Mouse (Mus musculus): Measurements from ENCODE around the gene Tecpr2. TPM values are rescaled to one million over a fixed set of nuclear protein-coding genes. Genes with fewer than 3 reads are reported as not detected.

Gene Tecpr2
- polyA plus RNA-seq, 1 experiment from 2014 or later: 3.8 TPM

DNA sequence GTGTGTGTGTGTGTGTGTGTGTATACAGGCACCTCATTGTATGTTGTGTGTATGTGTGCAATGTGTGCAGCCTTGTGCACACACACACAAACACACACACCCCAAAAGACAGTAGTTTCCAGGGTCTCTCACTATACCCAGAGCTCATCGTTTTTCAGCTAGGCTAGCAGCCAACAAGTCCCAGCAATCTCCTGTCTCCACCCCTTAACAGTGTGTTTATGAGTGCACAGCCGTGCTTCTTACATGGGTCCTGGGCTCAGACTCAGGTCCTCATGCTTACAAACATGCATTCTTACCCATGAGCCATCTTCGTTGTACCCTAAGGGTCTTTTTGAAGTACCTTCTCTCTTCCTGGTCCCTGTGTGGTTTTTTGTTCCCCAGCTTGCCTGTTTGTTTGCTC is 76.4 kb downstream of the Tecpr2 start:
- DNase-seq (ENCODE audit: low spot score) (no peak), ATAC-seq (no peak)
- no peaks in the 10 kb centered on the region for H3K9me3 ChIP-seq (replicated peaks; ENCODE audit: control insufficient read depth, low read length)
- H3K4me2 ChIP-seq (ENCODE audit: low read length): no peak overlapping the region
- 82% methylated on average over 3 of the region's 3 CpGs for WGBS
- H3K36me3 ChIP-seq (ENCODE audit: control insufficient read depth, insufficient read depth, low read length): peaks cover 30% of the 10 kb centered on the region
- no peaks in the 10 kb centered on the region for H3K27me3 ChIP-seq (replicated peaks; ENCODE audit: control insufficient read depth, insufficient read depth, low read length)
- no peaks in the 10 kb centered on the region for H3K4me1 ChIP-seq (ENCODE audit: control insufficient read depth, insufficient read depth, low read length)
- no peak overlapping the region for H3K27ac ChIP-seq (ENCODE audit: low read depth, low read length)
- H3K4me3 ChIP-seq (ENCODE audit: low read depth, low read length): no peak overlapping the region
- no peak overlapping the region for H3K9ac ChIP-seq (ENCODE audit: low read length)

DNA sequence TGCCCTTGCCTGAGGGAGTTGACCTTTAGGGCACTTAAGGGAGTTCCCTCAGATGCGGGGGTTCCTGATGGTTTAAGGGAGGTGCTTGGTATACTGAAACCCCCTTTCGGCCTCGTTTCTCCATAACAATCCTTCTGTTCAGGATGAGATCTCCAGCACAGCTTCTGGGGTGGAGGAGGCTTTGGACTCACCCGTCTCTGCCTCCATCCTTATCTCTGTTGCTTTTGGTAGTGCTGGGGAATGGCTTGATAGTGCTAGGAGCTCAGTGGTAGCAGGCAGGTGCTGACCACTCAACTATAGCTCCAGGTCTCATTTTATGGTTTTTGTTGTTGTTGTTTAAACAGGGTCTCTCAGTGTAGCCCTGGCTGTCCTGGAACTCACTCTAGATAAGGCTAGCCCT is 77.0 kb downstream of the Tecpr2 start:
- Histone ChIP-seq H3K36me3 (ENCODE audit: control insufficient read depth, insufficient read depth, low read length) (peaks cover 36% of the 10 kb centered on the region), H3K4me1 (ENCODE audit: control insufficient read depth, insufficient read depth, low read length) (no peaks in the 10 kb centered on the region), H3K9me3 (replicated peaks; ENCODE audit: control insufficient read depth, low read length) (no peaks in the 10 kb centered on the region), H3K4me3 (ENCODE audit: low read depth, low read length) (no peak overlapping the region), H3K27me3 (replicated peaks; ENCODE audit: control insufficient read depth, insufficient read depth, low read length) (no peaks in the 10 kb centered on the region), H3K4me2 (ENCODE audit: low read length) (no peak overlapping the region), H3K9ac (ENCODE audit: low read length) (no peak overlapping the region), H3K27ac (ENCODE audit: low read depth, low read length) (no peak overlapping the region)
- DNase-seq (ENCODE audit: low spot score): no peak
- ATAC-seq: no peak
- 92% methylated on average over 4 of the region's 4 CpGs for WGBS

DNA sequence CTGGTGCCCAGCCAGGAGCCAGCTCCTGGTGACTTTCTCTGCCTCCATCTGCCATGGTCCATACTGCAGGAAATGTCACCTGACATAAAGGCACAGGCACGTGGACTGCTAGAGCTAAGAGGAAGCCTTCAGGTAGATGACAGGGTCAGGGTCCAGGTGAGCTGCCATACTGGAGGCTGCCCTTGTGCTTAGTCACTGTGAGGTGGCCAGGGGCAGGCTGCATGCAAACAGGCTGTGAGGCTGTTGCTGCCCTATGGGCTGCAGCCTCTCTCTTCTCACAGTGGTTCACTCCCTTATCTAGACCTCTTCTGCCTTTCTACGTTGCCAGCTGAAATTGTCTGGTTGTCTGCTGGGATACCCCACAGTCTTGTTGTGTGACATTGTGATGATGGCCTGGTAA is 78.1 kb downstream of the Tecpr2 start:
- H3K4me3 ChIP-seq (ENCODE audit: low read depth, low read length): no peak overlapping the region
- no peaks in the 10 kb centered on the region for H3K4me1 ChIP-seq (ENCODE audit: control insufficient read depth, insufficient read depth, low read length)
- no peaks in the 10 kb centered on the region for H3K9me3 ChIP-seq (replicated peaks; ENCODE audit: control insufficient read depth, low read length)
- H3K4me2 ChIP-seq (ENCODE audit: low read length): no peak overlapping the region
- 91% methylated on average over 2 of the region's 2 CpGs for WGBS
- DNase-seq (ENCODE audit: low spot score) (no peak), ATAC-seq (no peak)
- H3K27me3 ChIP-seq (replicated peaks; ENCODE audit: control insufficient read depth, insufficient read depth, low read length): no peaks in the 10 kb centered on the region
- H3K27ac ChIP-seq (ENCODE audit: low read depth, low read length): no peak overlapping the region
- H3K36me3 ChIP-seq (ENCODE audit: control insufficient read depth, insufficient read depth, low read length): peaks cover 36% of the 10 kb centered on the region
- H3K9ac ChIP-seq (ENCODE audit: low read length): no peak overlapping the region

DNA sequence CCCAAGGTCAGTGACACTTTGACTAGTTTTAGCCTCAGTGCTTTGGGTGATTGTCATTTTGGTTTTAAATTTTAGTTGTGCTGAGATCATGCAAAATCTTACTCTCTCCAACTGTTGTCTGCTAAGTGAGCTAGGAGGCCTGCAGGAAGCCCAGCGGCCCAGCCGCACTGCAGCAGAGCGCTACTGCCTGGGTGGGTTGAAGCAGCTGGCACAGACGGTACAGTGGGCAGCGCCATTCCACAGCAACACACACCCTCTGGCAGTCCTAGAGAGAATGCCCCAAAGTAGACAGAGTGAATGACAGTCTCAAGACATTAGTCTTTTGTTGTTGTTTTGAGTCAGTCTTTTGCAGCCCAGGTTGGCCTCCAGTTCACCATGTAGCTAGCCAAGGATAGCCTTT is 81.3 kb downstream of the Tecpr2 start:
- no peak overlapping the region for H3K27ac ChIP-seq (ENCODE audit: low read depth, low read length)
- peaks cover 50% of the 10 kb centered on the region for H3K36me3 ChIP-seq (ENCODE audit: control insufficient read depth, insufficient read depth, low read length)
- DNase-seq (ENCODE audit: low spot score) (no peak), ATAC-seq (no peak)
- WGBS: 89% methylated on average over 5 of the region's 5 CpGs
- no peaks in the 10 kb centered on the region for H3K4me1 ChIP-seq (ENCODE audit: control insufficient read depth, insufficient read depth, low read length)
- no peak overlapping the region for H3K9ac ChIP-seq (ENCODE audit: low read length)
- H3K9me3 ChIP-seq (replicated peaks; ENCODE audit: control insufficient read depth, low read length): no peaks in the 10 kb centered on the region
- no peaks in the 10 kb centered on the region for H3K27me3 ChIP-seq (replicated peaks; ENCODE audit: control insufficient read depth, insufficient read depth, low read length)
- no peak overlapping the region for H3K4me2 ChIP-seq (ENCODE audit: low read length)
- H3K4me3 ChIP-seq (ENCODE audit: low read depth, low read length): no peak overlapping the region

DNA sequence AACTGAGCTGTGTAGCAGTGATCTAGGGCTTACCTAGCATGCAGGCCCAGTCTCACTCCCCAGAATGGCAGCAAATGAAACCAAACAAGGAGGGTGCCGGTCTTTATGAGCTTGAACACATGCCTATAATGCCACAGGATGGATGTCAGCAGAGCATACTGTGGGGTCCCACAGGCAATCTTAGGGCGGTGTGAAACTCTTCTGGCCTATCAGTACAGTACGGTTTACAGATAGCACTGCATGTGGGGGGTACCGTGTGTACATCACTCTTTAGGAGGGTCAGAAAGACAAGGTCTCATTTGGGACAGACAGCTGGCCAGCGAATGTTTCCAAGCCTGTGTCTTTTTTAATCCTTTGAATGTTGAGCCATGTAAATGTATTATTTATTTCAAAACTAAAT is 82.9 kb downstream of the Tecpr2 start:
- 96% methylated on average over 5 of the region's 5 CpGs for WGBS

DNA sequence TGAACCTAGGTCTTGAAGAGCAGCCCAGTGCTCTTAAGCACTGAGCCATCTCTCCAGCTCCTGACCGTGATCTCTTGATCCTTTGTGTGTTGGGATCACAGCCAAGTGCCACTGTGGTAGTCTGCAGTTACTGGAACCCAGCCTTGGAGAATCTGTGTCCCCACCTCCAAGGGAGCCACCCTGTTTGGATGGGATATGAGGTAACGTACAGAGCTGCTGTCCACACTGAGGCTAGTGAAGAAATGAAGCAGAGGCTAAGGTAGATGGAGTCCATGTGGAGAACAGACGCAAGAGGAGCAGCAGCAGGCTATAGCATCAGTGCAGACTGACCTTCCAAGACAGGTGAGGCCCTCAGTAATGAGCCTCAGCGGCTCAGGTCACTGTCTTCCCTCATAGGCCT is 84.8 kb downstream of the Tecpr2 start:
- ATAC-seq (no peak), DNase-seq (ENCODE audit: low spot score) (no peak)
- H3K4me3 ChIP-seq (ENCODE audit: low read depth, low read length): no peak overlapping the region
- WGBS: 93% methylated on average over 4 of the region's 4 CpGs
- H3K27ac ChIP-seq (ENCODE audit: low read depth, low read length): no peak overlapping the region
- H3K27me3 ChIP-seq (replicated peaks; ENCODE audit: control insufficient read depth, insufficient read depth, low read length): no peaks in the 10 kb centered on the region
- H3K36me3 ChIP-seq (ENCODE audit: control insufficient read depth, insufficient read depth, low read length): peaks cover 43% of the 10 kb centered on the region
- peaks cover 5% of the 10 kb centered on the region; the same call in 1 of the 2 replicates for H3K4me1 ChIP-seq (ENCODE audit: control insufficient read depth, insufficient read depth, low read length)
- H3K9me3 ChIP-seq (replicated peaks; ENCODE audit: control insufficient read depth, low read length): no peaks in the 10 kb centered on the region
- H3K4me2 ChIP-seq (ENCODE audit: low read length): no peak overlapping the region
- H3K9ac ChIP-seq (ENCODE audit: low read length): no peak overlapping the region

More for the DNA sequence above, 82.9 kb downstream of the Tecpr2 start:
- ATAC-seq: no peak
- peaks cover 54% of the 10 kb centered on the region for H3K36me3 ChIP-seq (ENCODE audit: control insufficient read depth, insufficient read depth, low read length)
- H3K9me3 ChIP-seq (replicated peaks; ENCODE audit: control insufficient read depth, low read length): no peaks in the 10 kb centered on the region
- no peak overlapping the region for H3K27ac ChIP-seq (ENCODE audit: low read depth, low read length)
- no peak overlapping the region for H3K4me2 ChIP-seq (ENCODE audit: low read length)
- H3K9ac ChIP-seq (ENCODE audit: low read length): no peak overlapping the region
- no peak overlapping the region for H3K4me3 ChIP-seq (ENCODE audit: low read depth, low read length)
- H3K27me3 ChIP-seq (replicated peaks; ENCODE audit: control insufficient read depth, insufficient read depth, low read length): no peaks in the 10 kb centered on the region
- no peaks in the 10 kb centered on the region for H3K4me1 ChIP-seq (ENCODE audit: control insufficient read depth, insufficient read depth, low read length)
- no peak for DNase-seq (ENCODE audit: low spot score)

DNA sequence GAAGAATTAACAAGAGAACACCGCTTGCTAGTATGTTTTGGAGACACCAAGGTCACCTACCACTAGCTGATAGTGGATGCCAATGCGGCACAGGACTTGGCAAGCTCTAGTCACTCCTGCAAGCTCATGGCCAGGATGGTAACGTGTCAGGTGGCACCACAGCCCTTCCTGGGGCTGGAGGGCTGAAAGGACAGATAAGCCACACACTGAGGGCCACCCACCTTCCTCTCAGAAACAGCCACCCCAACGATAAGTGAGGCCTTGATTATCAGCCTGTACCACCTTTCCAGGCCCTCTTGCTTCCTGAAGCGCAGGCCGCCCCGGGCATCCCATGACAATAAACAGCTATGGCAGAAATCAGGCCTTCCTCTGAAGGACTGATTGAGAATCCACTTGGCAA is 85.2 kb downstream of the Tecpr2 start:
- Histone ChIP-seq H3K9me3 (replicated peaks; ENCODE audit: control insufficient read depth, low read length) (no peaks in the 10 kb centered on the region), H3K4me1 (ENCODE audit: control insufficient read depth, insufficient read depth, low read length) (peaks cover 6% of the 10 kb centered on the region; the same call in 1 of the 2 replicates), H3K9ac (ENCODE audit: low read length) (no peak overlapping the region), H3K27ac (ENCODE audit: low read depth, low read length) (no peak overlapping the region), H3K36me3 (ENCODE audit: control insufficient read depth, insufficient read depth, low read length) (peaks cover 38% of the 10 kb centered on the region), H3K27me3 (replicated peaks; ENCODE audit: control insufficient read depth, insufficient read depth, low read length) (no peaks in the 10 kb centered on the region), H3K4me3 (ENCODE audit: low read depth, low read length) (no peak overlapping the region), H3K4me2 (ENCODE audit: low read length) (no peak overlapping the region)
- 90% methylated on average over 7 of the region's 7 CpGs for WGBS
- ATAC-seq: no peak
- no peak for DNase-seq (ENCODE audit: low spot score)

DNA sequence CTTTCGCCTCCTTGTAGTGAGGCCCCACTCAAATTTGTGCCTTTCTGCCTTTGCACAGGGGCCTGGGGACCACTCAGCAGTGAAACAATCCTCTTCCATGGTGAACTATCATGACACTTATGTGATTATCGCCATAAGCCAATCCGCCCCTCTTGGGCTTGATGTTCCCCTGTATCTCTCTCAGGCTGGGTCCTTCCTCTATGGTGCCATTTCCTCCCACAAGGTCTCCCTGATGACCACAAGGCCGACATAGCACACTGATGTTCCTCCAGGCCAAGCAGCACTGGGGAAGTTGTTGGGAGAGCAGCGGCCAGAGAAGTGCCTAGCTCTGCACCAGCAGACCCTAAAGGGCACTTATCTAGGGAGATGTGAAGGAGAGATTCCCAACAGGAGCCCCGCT is 85.7 kb downstream of the Tecpr2 start:
- no peak overlapping the region for H3K4me2 ChIP-seq (ENCODE audit: low read length)
- no peak overlapping the region for H3K9ac ChIP-seq (ENCODE audit: low read length)
- H3K4me3 ChIP-seq (ENCODE audit: low read depth, low read length): no peak overlapping the region
- H3K27ac ChIP-seq (ENCODE audit: low read depth, low read length): no peak overlapping the region
- ATAC-seq: no peak
- 91% methylated on average over 6 of the region's 6 CpGs for WGBS
- H3K9me3 ChIP-seq (replicated peaks; ENCODE audit: control insufficient read depth, low read length): no peaks in the 10 kb centered on the region
- H3K4me1 ChIP-seq (ENCODE audit: control insufficient read depth, insufficient read depth, low read length): peaks cover 7% of the 10 kb centered on the region; the same call in 1 of the 2 replicates
- peaks cover 34% of the 10 kb centered on the region for H3K36me3 ChIP-seq (ENCODE audit: control insufficient read depth, insufficient read depth, low read length)
- no peak for DNase-seq (ENCODE audit: low spot score)
- no peaks in the 10 kb centered on the region for H3K27me3 ChIP-seq (replicated peaks; ENCODE audit: control insufficient read depth, insufficient read depth, low read length)

DNA sequence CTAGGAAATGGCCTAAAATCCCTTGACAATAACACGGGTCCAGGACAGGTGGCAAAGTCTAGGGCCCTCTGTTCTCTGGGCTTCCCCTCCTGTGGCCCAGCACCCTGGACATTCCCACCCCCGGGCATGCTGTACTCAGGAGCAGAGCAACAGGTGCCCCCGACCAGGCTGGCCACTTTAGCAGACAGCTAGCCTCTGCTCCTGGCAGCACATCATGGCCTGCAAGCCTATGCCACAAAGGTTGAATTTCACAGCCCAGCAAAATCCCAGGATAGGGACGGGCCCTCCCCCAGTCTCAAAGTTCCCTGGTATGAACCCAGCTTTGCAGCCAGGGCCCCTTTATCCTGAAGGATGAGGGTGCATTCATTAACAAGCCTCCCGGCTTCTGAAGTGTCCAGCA is 86.3 kb downstream of the Tecpr2 start:
- Histone ChIP-seq H3K9ac (ENCODE audit: low read length) (no peak overlapping the region), H3K9me3 (replicated peaks; ENCODE audit: control insufficient read depth, low read length) (no peaks in the 10 kb centered on the region), H3K27me3 (replicated peaks; ENCODE audit: control insufficient read depth, insufficient read depth, low read length) (no peaks in the 10 kb centered on the region), H3K4me1 (ENCODE audit: control insufficient read depth, insufficient read depth, low read length) (peaks cover 7% of the 10 kb centered on the region; the same call in 1 of the 2 replicates), H3K4me2 (ENCODE audit: low read length) (no peak overlapping the region), H3K36me3 (ENCODE audit: control insufficient read depth, insufficient read depth, low read length) (peaks cover 27% of the 10 kb centered on the region), H3K27ac (ENCODE audit: low read depth, low read length) (no peak overlapping the region), H3K4me3 (ENCODE audit: low read depth, low read length) (no peak overlapping the region)
- DNase-seq (ENCODE audit: low spot score) (no peak), ATAC-seq (no peak)
- 87% methylated on average over 5 of the region's 5 CpGs for WGBS
